Mouse (Mus musculus): ENCODE results near the gene Fbxo28.

GRCm38 (mm10) chr1:182296141-182296540 lies 45.3 kb downstream of the Fbxo28 start:
- TF ChIP-seq POLR2A (IDR thresholded peaks at IDR 0.05; ENCODE audit: control insufficient read depth in 1 of 2, insufficient read depth in 1 of 2, low read depth in 1 of 2, low read length in 2 of 2, poor library complexity in 1 of 2) (no peak), MYC (IDR thresholded peaks at IDR 0.05; ENCODE audit: low read depth, low read length) (no peak), GATA1 (IDR thresholded peaks at IDR 0.05; ENCODE audit: low read depth, low read length) (no peak), CTCF (IDR thresholded peaks at IDR 0.05 in 2 of 3, conservative IDR thresholded peaks at IDR 0.05 in 1 of 3; ENCODE audit: control insufficient read depth in 1 of 3, insufficient read depth in 1 of 3, low read depth in 2 of 3, low read length in 3 of 3, poor library complexity in 1 of 3, severe bottlenecking in 1 of 3) (no peak), ZMIZ1 (IDR thresholded peaks at IDR 0.05; ENCODE audit: low read depth, low read length) (no peak), USF1 (IDR thresholded peaks at IDR 0.05; ENCODE audit: low read depth, low read length) (no peak), POLR2AphosphoS5 (IDR thresholded peaks at IDR 0.05; ENCODE audit: borderline replicate concordance, low read depth, low read length) (no peak), POLR2AphosphoS2 (IDR thresholded peaks at IDR 0.05; ENCODE audit: low read length) (no peak), SIN3A (IDR thresholded peaks at IDR 0.05; ENCODE audit: low read length) (no peak), SMC3 (IDR thresholded peaks at IDR 0.05; ENCODE audit: low read depth, low read length) (no peak)

Data from MEL (cell line).